Mouse (Mus musculus) heart, postnatal 0 days (tissue): Measurements from ENCODE around the gene Elfn1. TPM values are rescaled to one million over a fixed set of nuclear protein-coding genes. Genes with fewer than 3 reads are reported as not detected.

ENCODE experiments used
- ATAC-seq: fragments of 200-750 bp; cut with Nextera tagmentation; 2 replicates; pipeline ENCODE4 v1.8.0; 2017; ENCODE audit warnings: low read depth, moderate number of reproducible peaks, moderate library complexity; ENCODE audit not compliant: insufficient read depth
- DNase-seq: peaks from one replicate; pipeline ENCODE4 v3.0.0-alpha.2; 2016; ENCODE audit warnings: low spot score
- H3K27ac ChIP-seq: fragments of 300-500 bp; sonication (generic); 2 replicates; pipeline ENCODE4 v1.5.1; 2014; ENCODE audit warnings: low read depth, mild to moderate bottlenecking
- H3K27me3 ChIP-seq: fragments of 300-500 bp; sonication (generic); 2 replicates; pipeline ENCODE4 v1.6.1; 2014; ENCODE audit warnings: low read length, mixed read lengths; ENCODE audit not compliant: control insufficient read depth, insufficient read depth
- H3K36me3 ChIP-seq: fragments of 300-500 bp; sonication (generic); replicated peaks from 2 replicates; pipeline ENCODE4 v1.6.1; 2014; ENCODE audit warnings: low read length, mixed read lengths; ENCODE audit not compliant: control insufficient read depth, insufficient read depth
- H3K4me1 ChIP-seq: fragments of 300-500 bp; sonication (generic); 2 replicates; pipeline ENCODE4 v1.6.1; 2014; ENCODE audit warnings: antibody characterized with exemption; ENCODE audit not compliant: control insufficient read depth, insufficient read depth
- H3K4me2 ChIP-seq: fragments of 300-500 bp; sonication (generic); 2 replicates; pipeline ENCODE4 v1.6.1; 2014; ENCODE audit warnings: low read depth, mild to moderate bottlenecking, low read length, moderate library complexity
- H3K4me3 ChIP-seq: fragments of 300-500 bp; sonication (generic); 2 replicates; pipeline ENCODE4 v1.5.1; 2014; ENCODE audit warnings: low read depth, low read length
- H3K9ac ChIP-seq: fragments of 300-500 bp; sonication (generic); replicated peaks from 2 replicates; pipeline ENCODE4 v1.6.1; 2014; ENCODE audit warnings: low read depth, low read length, mixed read lengths
- H3K9me3 ChIP-seq: fragments of 300-500 bp; sonication (generic); replicated peaks from 2 replicates; pipeline ENCODE4 v1.6.1; 2016; ENCODE audit warnings: low read length; ENCODE audit not compliant: control insufficient read depth
- CTCF ChIP-seq: IDR thresholded peaks from 2 replicates; pipeline ENCODE4 v1.5.1; 2016; ENCODE audit warnings: antibody characterized with exemption, control low read depth, low read depth
- EP300 ChIP-seq: IDR thresholded peaks from 2 replicates; pipeline ENCODE4 v1.6.1; 2016; ENCODE audit warnings: antibody characterized with exemption, low read depth
- WGBS: fragments of 180-500 bp; shearing (Covaris S2); extraction: QIAGEN DNeasy Blood & Tissue Kit; methylation state at CpG from one replicate; pipeline ENCODE4 v1.1.7; 2014; 5-methylcytosine and 5-hydroxymethylcytosine counted together
- polyA plus RNA-seq: library from polyadenylated mRNA; unstranded; fragments of >200 nt; fragmentation: Nextera tagmentation; extraction: Ambion mirVana; gene quantifications from 2 replicates; pipeline ENCODE4 v1.2.1, GENCODE M21; 2015
- total RNA-seq: library from RNA; depleted of rRNA; stranded (reverse); fragments of >200 nt; gene quantifications from 2 replicates; pipeline ENCODE4 v1.2.3, GENCODE M21; 2014; ENCODE audit warnings: low replicate concordance

The Elfn1 gene
- total and polyA plus RNA-seq, 2 experiments from 2014 or later, result 0.10 to 1.9 TPM

DNA sequence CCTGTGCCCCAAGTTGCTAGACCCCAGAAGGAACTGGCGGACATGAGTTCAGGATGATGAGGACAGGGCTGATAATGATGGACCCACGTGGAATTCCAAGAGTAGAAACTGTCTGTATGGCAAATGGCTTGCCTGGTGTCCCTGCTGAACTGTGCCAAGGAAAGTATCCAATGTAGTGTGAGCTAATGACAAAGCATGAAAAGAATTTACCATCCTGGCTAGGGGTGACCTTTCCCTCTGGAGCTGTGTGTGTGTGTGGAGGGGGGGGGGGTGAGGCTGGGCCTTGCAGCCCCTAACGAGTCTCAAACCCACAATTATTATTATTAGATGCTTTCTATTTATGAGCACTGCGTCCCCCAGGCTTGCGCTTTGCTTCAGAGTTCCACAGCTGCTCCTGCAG is 105.9 kb downstream of the Elfn1 start:
- 46% methylated on average over 5 of the region's 5 CpGs for WGBS
- peak; percentile 79 for ATAC-seq

GRCm38 (mm10) chr5:140016896-140017295 is 109.2 kb downstream of the Elfn1 start:
- TF ChIP-seq EP300 (no peak), CTCF (no peak)
- Histone ChIP-seq H3K27ac (no peak overlapping the region), H3K9ac (no peak overlapping the region), H3K4me2 (no peak overlapping the region), H3K27me3 (no peaks in the 10 kb centered on the region), H3K9me3 (no peaks in the 10 kb centered on the region), H3K4me1 (peaks cover 8% of the 10 kb centered on the region), H3K4me3 (no peak overlapping the region), H3K36me3 (no peaks in the 10 kb centered on the region)
- ATAC-seq (no peak), DNase-seq (no peak)
- 96% methylated on average over 1 of the region's 1 CpGs for WGBS

More for the DNA sequence above, 105.9 kb downstream of the Elfn1 start:
- DNase-seq, result peak; percentile 47
- Histone ChIP-seq H3K27me3 (no peaks in the 10 kb centered on the region), H3K27ac (no peak overlapping the region), H3K36me3 (0 out of 2 replicates have a peak, but pooled peaks cover 4% of the 10 kb centered on the region), H3K4me1 (peaks cover 8% of the 10 kb centered on the region), H3K4me3 (no peak overlapping the region), H3K9me3 (no peaks in the 10 kb centered on the region), H3K9ac (no peak overlapping the region), H3K4me2 (no peak overlapping the region)
- TF ChIP-seq EP300 (no peak), CTCF (no peak)

DNA sequence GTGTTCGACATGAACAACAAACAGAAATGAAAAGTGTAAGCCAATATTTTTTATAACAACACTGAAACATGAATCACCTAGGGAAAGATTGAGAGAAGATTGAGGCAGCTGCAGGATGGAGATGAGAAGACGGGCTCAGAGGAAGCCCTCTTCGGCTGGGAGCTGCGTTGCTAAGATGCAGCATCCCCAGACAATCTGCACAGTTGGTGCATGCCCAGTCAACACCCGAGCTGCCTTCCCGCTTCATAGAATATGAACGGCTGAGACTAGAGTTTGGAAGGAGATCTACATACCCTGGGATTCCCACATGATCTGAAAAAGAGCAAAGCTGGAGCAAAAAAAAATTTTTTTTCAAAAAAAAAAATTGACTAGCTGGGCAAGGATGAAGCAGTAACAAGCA is 111.0 kb downstream of the Elfn1 start:
- no peak for TF ChIP-seq CTCF
- Histone ChIP-seq H3K9ac (no peak overlapping the region), H3K4me2 (no peak overlapping the region), H3K4me3 (no peak overlapping the region), H3K4me1 (peaks cover under 1% of the 10 kb centered on the region), H3K36me3 (no peaks in the 10 kb centered on the region), H3K27me3 (no peaks in the 10 kb centered on the region), H3K9me3 (no peaks in the 10 kb centered on the region), H3K27ac (no peak overlapping the region)
- DNase-seq, result no peak
- WGBS, result 91% methylated on average over 7 of the region's 7 CpGs
- ATAC-seq, result no peak

GRCm38 (mm10) chr5:140019616-140020015 is 111.9 kb downstream of the Elfn1 start:
- no peaks in the 10 kb centered on the region for H3K27me3 ChIP-seq
- H3K9me3 ChIP-seq, result no peaks in the 10 kb centered on the region
- TF ChIP-seq CTCF (no peak), EP300 (no peak)
- no peak overlapping the region for H3K27ac ChIP-seq
- no peak overlapping the region for H3K4me3 ChIP-seq
- H3K9ac ChIP-seq, result no peak overlapping the region
- WGBS, result 96% methylated on average over 1 of the region's 1 CpGs
- no peaks in the 10 kb centered on the region for H3K36me3 ChIP-seq
- H3K4me2 ChIP-seq, result no peak overlapping the region
- ATAC-seq (no peak), DNase-seq (no peak)
- H3K4me1 ChIP-seq, result no peaks in the 10 kb centered on the region

DNA sequence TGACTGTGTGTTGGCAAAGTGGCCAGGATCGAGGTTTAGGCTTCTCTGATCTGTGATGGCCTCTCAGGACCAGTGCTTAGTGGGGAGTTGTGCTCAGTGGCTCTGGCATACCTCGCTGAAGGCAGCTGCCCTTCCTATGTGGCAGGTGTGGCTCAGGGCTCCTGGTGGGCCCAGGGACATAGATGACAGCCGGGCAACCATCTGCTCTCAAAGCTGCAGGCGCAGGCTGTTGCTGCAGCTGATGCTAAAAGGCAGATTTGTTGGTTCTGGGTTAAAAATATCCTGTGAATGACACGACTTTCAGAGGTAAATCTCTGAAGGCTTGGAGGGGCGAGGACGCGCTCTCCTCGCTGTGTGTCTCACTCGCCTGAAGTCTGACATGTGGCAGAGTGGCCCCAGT is 114.0 kb downstream of the Elfn1 start:
- Histone ChIP-seq H3K36me3 (no peaks in the 10 kb centered on the region), H3K4me3 (no peak overlapping the region), H3K4me1 (no peaks in the 10 kb centered on the region), H3K27ac (no peak overlapping the region), H3K4me2 (no peak overlapping the region), H3K27me3 (no peaks in the 10 kb centered on the region), H3K9ac (no peak overlapping the region), H3K9me3 (no peaks in the 10 kb centered on the region)
- no peak for DNase-seq
- ATAC-seq, result no peak
- no peak for TF ChIP-seq EP300
- TF ChIP-seq CTCF, result no peak
- 67% methylated on average over 10 of the region's 10 CpGs for WGBS

DNA sequence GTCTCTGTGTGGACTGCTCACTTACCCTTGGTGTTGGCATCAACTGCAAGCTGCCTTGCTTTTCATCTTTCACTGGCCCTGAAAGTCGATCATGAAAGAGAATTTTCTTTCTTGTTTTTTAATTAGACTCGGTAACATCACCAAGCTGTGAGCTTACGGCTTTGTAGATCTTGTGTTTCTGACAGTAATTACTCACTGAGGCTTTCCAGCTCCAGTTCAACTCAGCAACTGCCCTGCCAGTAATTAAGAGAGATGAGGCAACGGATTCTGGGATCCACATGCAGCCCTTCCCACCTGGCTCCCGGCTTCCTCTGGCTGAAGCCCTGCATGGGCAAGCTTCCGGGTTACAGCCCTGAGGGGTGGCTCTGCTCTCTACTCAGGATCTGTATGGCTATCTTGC is 115.1 kb downstream of the Elfn1 start:
- WGBS, result 86% methylated on average over 6 of the region's 6 CpGs
- Histone ChIP-seq H3K27ac (no peak overlapping the region), H3K36me3 (no peaks in the 10 kb centered on the region), H3K27me3 (no peaks in the 10 kb centered on the region), H3K9me3 (no peaks in the 10 kb centered on the region), H3K4me3 (no peak overlapping the region), H3K4me2 (no peak overlapping the region), H3K4me1 (no peaks in the 10 kb centered on the region), H3K9ac (no peak overlapping the region)
- ATAC-seq, result no peak
- TF ChIP-seq CTCF (no peak), EP300 (no peak)
- DNase-seq, result no peak
